Mouse (Mus musculus): Measurements from ENCODE around the gene Ufc1. TPM values are rescaled to one million over a fixed set of nuclear protein-coding genes. Genes with fewer than 3 reads are reported as not detected.

The Ufc1 gene
- polyA plus RNA-seq, 1 experiment from 2014 or later = 103 TPM

DNA sequence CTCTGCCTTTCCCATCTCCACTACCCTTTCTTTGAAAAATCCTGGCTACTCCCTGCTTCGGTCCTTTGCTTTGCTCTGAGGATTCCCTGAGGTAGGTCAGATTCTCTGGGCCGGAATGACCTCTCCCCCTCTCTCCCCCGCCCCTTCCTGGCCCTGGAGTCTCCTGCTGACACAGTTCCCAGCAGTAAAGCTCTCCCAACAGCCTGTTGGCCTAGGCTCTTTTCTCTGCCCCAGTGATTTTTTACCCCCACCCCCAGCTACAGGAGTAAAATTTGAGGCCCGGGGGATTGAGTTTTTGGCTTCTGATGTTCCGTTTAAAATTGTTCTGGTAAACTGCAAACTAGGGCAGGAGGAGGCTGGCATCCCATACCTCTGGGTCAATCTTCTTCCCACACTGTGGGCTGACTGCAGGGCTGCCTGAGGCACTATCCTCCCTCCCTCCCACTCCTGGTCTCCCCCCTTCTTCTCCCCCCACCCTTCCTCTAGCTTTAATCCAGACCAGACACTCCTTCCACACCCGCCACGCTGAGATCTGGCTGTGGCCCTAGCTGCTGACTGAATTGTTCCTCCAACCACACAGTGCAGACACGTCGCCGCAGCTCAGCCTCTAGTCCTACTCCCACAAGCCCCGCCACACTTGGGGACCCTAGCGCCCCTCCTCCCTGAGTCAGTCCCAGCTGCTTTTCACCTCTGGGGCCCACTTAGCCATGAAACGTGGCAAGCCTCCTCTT is 43.1 kb downstream of the Ufc1 start:
- WGBS = 20% methylated on average over 13 of the region's 13 CpGs
- Histone ChIP-seq H3K36me3 (ENCODE audit: control insufficient read depth, insufficient read depth, low read length) (no peaks in the 10 kb centered on the region), H3K27me3 (replicated peaks; ENCODE audit: control insufficient read depth, insufficient read depth, low read length) (no peaks in the 10 kb centered on the region; the same call in 1 of the 2 replicates), H3K4me2 (ENCODE audit: low read depth, low read length) (peak overlapping the region; percentile 49), H3K4me3 (ENCODE audit: low read length) (peak overlapping the region; percentile 40), H3K9me3 (ENCODE audit: control insufficient read depth, low read length) (no peaks in the 10 kb centered on the region), H3K4me1 (ENCODE audit: control insufficient read depth, insufficient read depth, low read length) (peaks cover 36% of the 10 kb centered on the region), H3K9ac (ENCODE audit: low read depth, low read length) (peak overlapping the region; percentile 46), H3K27ac (ENCODE audit: low read length) (peak overlapping the region; percentile 75)
- no peak for ATAC-seq

DNA sequence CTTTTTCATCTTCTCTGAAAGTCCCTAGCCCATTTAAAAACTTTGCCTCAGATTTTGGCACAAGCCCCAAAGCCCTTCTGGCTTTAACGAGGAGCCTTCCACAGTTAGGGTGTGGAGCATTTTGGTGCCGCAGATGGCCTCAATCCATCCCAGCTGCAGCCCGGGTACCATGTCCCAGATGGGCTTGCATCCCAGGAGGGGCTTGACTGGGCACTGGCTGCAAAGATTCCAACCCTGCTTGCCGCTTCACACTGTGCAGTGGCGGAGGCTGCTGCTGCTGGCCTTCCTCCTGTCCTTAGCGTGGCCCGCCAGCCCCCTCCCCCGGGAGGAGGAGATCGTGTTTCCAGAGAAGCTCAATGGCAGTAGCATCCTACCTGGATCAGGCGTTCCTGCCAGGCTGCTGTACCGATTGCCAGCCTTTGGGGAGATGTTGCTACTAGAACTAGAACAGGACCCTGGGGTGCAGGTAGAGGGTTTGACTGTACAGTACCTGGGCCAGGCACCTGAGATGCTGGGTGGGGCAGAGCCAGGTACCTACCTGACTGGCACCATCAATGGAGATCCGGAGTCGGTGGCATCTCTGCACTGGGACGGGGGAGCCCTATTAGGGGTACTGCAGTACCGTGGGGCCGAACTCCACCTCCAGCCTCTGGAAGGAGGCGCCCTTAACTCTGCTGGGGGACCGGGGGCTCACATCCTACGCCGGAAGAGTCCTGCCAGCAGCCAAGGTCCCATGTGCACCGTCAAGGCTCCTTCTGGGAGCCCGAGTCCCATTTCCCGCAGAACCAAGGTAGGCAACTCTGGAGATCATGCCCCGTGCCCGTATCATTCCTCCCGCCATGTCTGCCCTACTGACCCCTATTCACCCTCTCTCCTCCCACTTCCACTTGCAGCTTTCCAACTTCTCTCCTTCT is 43.9 kb downstream of the Ufc1 start, which contains the start of gene Ndufs2:
Gene Ndufs2 (minus strand): TSS at position 709 of the 914 bp plus-strand sequence.
- H3K4me3 ChIP-seq (ENCODE audit: low read length) = peak within 1 kb of the TSS; percentile 40
- WGBS = 29% methylated on average over 26 of the region's 26 CpGs
- H3K4me2 ChIP-seq (ENCODE audit: low read depth, low read length) = peak within 1 kb of the TSS; percentile 49
- H3K4me1 ChIP-seq (ENCODE audit: control insufficient read depth, insufficient read depth, low read length) = peaks cover 41% of the 10 kb centered on the region
- no peaks in the 10 kb centered on the region for H3K9me3 ChIP-seq (ENCODE audit: control insufficient read depth, low read length)
- H3K36me3 ChIP-seq (ENCODE audit: control insufficient read depth, insufficient read depth, low read length) = no peaks in the 10 kb centered on the region
- ATAC-seq = no peak
- peak within 1 kb of the TSS; percentile 75 for H3K27ac ChIP-seq (ENCODE audit: low read length)
- H3K9ac ChIP-seq (ENCODE audit: low read depth, low read length) = peak within 1 kb of the TSS; percentile 46
- H3K27me3 ChIP-seq (replicated peaks; ENCODE audit: control insufficient read depth, insufficient read depth, low read length) = no peaks in the 10 kb centered on the region; the same call in 1 of the 2 replicates

DNA sequence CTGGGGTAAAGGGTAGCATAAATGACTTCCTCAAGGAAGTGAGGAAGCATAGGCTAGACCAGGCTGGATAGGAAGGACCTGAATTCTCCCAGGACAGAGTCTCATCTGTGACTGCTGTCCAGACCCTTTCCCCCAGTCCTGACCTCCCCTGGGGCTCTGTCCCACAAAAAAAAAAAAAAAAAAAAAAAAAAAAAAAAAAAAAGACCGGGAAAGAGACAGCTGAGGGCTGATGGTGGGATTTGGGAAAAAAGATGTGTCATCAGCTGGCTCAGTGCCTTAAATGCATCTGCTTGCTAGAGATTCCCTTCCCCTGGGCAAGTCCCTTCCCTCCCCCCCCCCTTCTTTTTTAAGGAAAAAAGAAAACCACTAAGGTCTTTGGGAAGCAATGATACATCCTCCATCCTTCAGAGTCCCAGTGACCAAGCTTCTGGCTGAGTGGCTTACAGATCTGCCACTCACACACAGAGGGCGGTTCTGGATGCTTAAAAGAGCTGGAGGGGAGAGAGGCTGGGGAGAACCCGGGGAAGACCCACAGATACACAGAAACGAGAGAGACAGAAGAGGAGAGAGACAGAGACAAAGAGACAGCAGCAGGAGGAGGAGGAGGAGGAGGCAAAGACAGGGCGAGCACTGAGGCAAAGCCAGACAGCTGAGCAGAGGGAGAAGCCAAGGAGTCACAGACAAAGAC is 44.8 kb downstream of the Ufc1 start, which contains the start of gene Adamts4:
Gene Adamts4 (plus strand): TSS at position 509 of the 688 bp plus-strand sequence.
- H3K4me1 ChIP-seq (ENCODE audit: control insufficient read depth, insufficient read depth, low read length) = peaks cover 46% of the 10 kb centered on the region
- peak within 1 kb of the TSS; percentile 46 for H3K9ac ChIP-seq (ENCODE audit: low read depth, low read length)
- H3K36me3 ChIP-seq (ENCODE audit: control insufficient read depth, insufficient read depth, low read length) = no peaks in the 10 kb centered on the region
- H3K27me3 ChIP-seq (replicated peaks; ENCODE audit: control insufficient read depth, insufficient read depth, low read length) = no peaks in the 10 kb centered on the region; the same call in 1 of the 2 replicates
- H3K4me2 ChIP-seq (ENCODE audit: low read depth, low read length) = peak within 1 kb of the TSS; percentile 49
- peak within 1 kb of the TSS; percentile 40 for H3K4me3 ChIP-seq (ENCODE audit: low read length)
- ATAC-seq = no peak
- 12% methylated on average over 5 of the region's 5 CpGs for WGBS
- peak within 1 kb of the TSS; percentile 75 for H3K27ac ChIP-seq (ENCODE audit: low read length)
- no peaks in the 10 kb centered on the region for H3K9me3 ChIP-seq (ENCODE audit: control insufficient read depth, low read length)

DNA sequence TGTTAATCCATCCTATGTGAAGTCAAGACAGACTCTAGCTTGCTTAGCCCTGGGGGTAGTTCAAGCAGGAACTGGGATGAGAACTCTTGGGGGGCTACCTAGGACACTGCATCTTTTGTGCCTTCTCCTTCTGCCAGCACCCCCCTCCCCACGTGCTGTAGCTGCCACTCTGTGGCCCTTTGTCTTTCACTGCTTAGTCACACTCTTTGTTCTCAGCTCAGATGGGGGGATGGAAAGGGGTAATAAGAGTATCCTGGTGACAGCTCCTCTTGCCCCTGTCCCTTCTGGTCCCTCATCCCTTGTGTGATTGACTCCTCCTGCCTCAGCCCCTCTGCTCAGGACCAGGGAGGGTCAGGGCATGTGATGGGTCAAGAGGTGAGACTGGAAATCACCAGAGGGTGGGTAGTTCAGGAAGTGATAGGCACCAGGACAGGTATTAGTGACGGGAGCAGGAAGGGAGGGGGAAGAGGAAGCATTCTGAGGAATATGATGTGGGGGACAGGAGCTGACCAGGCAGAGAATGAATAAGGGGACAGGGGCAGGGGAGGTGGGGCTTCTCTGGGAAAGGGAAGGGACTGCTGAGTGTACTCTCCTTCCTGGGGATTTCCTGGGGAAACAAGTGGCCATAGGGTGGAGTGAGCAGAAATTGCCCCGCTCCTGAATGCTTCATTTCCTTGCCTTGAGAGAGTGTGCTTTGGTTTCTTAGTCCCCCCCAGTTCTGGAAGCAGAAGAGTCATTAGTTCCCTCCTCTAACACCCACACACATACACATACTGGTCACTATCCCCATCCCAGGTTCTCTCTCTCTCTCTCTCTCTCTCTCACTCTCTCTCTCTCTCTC is 46.2 kb downstream of the Ufc1 start:
- Histone ChIP-seq H3K4me1 (ENCODE audit: control insufficient read depth, insufficient read depth, low read length) (peaks cover 46% of the 10 kb centered on the region), H3K4me3 (ENCODE audit: low read length) (no peak overlapping the region), H3K36me3 (ENCODE audit: control insufficient read depth, insufficient read depth, low read length) (0 out of 2 replicates have a peak, but pooled peaks cover under 1% of the 10 kb centered on the region), H3K9ac (ENCODE audit: low read depth, low read length) (no peak overlapping the region), H3K9me3 (ENCODE audit: control insufficient read depth, low read length) (no peaks in the 10 kb centered on the region), H3K27ac (ENCODE audit: low read length) (peak overlapping the region; percentile 85), H3K27me3 (replicated peaks; ENCODE audit: control insufficient read depth, insufficient read depth, low read length) (no peaks in the 10 kb centered on the region; the same call in 1 of the 2 replicates), H3K4me2 (ENCODE audit: low read depth, low read length) (0 out of 2 replicates have a peak overlapping the region, but pooled peaks have one; percentile 64)
- ATAC-seq = no peak
- 52% methylated on average over 3 of the region's 3 CpGs for WGBS

DNA sequence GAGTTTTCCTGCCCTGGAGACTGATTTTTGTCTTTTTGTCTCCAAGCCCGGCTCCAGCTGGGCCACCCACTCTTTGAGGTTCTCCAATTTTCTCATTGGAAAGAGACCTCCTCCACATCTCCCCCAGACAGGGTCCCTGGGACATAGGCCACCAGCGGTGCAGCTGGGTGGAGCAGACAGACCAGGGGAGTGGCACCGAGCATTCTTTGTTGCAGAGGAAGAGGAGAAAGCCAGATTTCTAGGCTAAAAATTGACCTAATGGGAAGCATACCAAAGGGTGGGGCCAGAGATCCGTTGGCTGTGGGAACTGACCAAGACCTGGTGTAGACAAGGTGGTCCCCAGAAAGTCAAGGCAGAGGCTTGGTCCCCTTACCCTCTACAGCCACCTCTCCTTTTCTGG is 46.9 kb downstream of the Ufc1 start:
- Histone ChIP-seq H3K27me3 (replicated peaks; ENCODE audit: control insufficient read depth, insufficient read depth, low read length) (no peaks in the 10 kb centered on the region; the same call in 1 of the 2 replicates), H3K9ac (ENCODE audit: low read depth, low read length) (peak overlapping the region; percentile 63), H3K4me1 (ENCODE audit: control insufficient read depth, insufficient read depth, low read length) (peaks cover 46% of the 10 kb centered on the region), H3K4me2 (ENCODE audit: low read depth, low read length) (peak overlapping the region; percentile 64), H3K36me3 (ENCODE audit: control insufficient read depth, insufficient read depth, low read length) (0 out of 2 replicates have a peak, but pooled peaks cover 5% of the 10 kb centered on the region), H3K9me3 (ENCODE audit: control insufficient read depth, low read length) (no peaks in the 10 kb centered on the region), H3K27ac (ENCODE audit: low read length) (peak overlapping the region; percentile 85), H3K4me3 (ENCODE audit: low read length) (peak overlapping the region; percentile 83)
- 33% methylated on average over 4 of the region's 4 CpGs for WGBS
- no peak for ATAC-seq

DNA sequence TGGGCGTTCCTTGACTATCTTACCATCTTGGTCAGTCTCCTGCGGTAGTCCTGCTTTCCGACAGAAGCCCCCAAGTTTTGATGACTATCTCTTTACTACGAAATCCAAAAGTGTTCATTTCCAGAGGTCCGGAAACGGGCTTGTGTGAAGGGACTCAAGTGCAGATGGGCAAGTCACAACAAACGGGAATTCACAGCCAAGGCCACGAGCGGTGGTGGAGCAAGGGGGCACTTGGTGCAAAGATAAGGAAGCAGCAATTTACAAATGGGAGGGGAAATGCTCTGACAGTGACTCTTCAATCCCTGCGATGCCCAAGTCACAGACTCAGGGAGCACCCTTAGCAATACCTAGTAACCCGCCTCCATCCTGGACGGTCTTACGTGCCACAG is 47.4 kb downstream of the Ufc1 start:
- H3K36me3 ChIP-seq (ENCODE audit: control insufficient read depth, insufficient read depth, low read length) = 0 out of 2 replicates have a peak, but pooled peaks cover 5% of the 10 kb centered on the region
- H3K27me3 ChIP-seq (replicated peaks; ENCODE audit: control insufficient read depth, insufficient read depth, low read length) = no peaks in the 10 kb centered on the region; the same call in 1 of the 2 replicates
- 13% methylated on average over 13 of the region's 13 CpGs for WGBS
- H3K4me3 ChIP-seq (ENCODE audit: low read length) = peak overlapping the region; percentile 83
- H3K4me1 ChIP-seq (ENCODE audit: control insufficient read depth, insufficient read depth, low read length) = peaks cover 42% of the 10 kb centered on the region
- H3K9me3 ChIP-seq (ENCODE audit: control insufficient read depth, low read length) = no peaks in the 10 kb centered on the region
- peak; percentile 18 for ATAC-seq
- peak overlapping the region; percentile 63 for H3K9ac ChIP-seq (ENCODE audit: low read depth, low read length)
- peak overlapping the region; percentile 64 for H3K4me2 ChIP-seq (ENCODE audit: low read depth, low read length)
- peak overlapping the region; percentile 85 for H3K27ac ChIP-seq (ENCODE audit: low read length)

DNA sequence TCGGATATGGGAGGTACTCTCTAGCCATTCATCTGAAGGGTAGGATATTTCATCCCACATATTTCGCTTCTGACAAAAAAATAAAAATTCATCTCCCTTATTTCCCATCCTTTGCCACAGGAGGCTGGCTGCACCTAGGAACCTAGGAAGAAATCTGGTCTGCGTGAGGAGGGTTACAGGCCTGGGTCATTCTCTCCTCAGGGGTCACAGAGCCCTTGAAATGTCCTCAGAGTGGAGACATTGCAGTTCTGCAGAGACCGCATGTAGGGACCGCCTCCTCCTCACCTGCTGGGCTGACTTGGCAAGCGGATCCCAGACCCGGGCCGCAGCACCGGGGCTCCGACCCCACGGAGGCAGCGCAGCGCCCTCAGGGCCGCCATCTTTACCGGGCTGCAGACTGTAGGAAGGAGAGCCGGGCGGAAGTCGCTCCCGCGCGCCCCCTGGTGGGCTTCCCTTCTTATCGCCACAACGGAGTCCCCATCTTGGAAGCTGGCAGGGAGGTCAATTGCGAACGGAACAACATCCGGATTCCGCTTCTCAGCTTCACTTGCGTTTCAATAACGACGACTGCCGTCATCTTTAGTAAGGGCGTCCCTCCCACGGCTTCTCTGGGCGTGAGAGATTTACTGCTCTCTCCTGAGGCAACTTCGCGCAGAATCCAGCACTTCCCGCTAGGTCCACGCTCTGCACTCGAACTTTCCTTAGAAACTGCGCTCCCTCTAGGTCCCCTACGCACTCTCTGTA is 47.9 kb downstream of the Ufc1 start:
- no peaks in the 10 kb centered on the region for H3K27me3 ChIP-seq (replicated peaks; ENCODE audit: control insufficient read depth, insufficient read depth, low read length)
- H3K36me3 ChIP-seq (ENCODE audit: control insufficient read depth, insufficient read depth, low read length) = 0 out of 2 replicates have a peak, but pooled peaks cover 5% of the 10 kb centered on the region
- H3K4me2 ChIP-seq (ENCODE audit: low read depth, low read length) = peak overlapping the region; percentile 73
- peak overlapping the region; percentile 83 for H3K4me3 ChIP-seq (ENCODE audit: low read length)
- ATAC-seq = peak; percentile 92
- peak overlapping the region; percentile 92 for H3K9ac ChIP-seq (ENCODE audit: low read depth, low read length)
- H3K4me1 ChIP-seq (ENCODE audit: control insufficient read depth, insufficient read depth, low read length) = peaks cover 36% of the 10 kb centered on the region
- under 1% methylated on average over 41 of the region's 41 CpGs for WGBS
- H3K27ac ChIP-seq (ENCODE audit: low read length) = peak overlapping the region; percentile 85
- no peaks in the 10 kb centered on the region for H3K9me3 ChIP-seq (ENCODE audit: control insufficient read depth, low read length)

DNA sequence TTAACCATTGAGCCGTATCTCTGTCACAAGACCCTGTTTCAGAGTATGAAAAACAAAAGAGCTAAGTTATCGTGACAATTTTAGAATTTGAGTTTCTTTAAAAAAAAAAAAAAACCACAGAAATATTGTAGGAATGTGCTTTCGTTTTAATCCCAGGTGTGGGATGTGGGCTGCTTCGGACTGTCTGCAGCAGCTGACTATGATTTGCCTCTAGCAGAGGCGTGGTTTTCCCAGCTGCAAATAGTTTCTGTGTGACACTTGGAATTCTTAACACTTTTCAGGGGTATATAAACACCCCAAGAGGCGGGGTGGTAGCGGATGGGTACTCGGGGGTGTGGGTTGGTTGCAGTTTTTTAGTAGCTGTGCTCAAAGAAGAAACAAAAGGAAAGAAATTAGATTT is 49.5 kb downstream of the Ufc1 start:
- Histone ChIP-seq H3K9me3 (ENCODE audit: control insufficient read depth, low read length) (no peaks in the 10 kb centered on the region), H3K36me3 (ENCODE audit: control insufficient read depth, insufficient read depth, low read length) (peaks cover 10% of the 10 kb centered on the region; the same call in 1 of the 2 replicates), H3K27me3 (replicated peaks; ENCODE audit: control insufficient read depth, insufficient read depth, low read length) (no peaks in the 10 kb centered on the region), H3K4me2 (ENCODE audit: low read depth, low read length) (no peak overlapping the region), H3K4me3 (ENCODE audit: low read length) (no peak overlapping the region), H3K9ac (ENCODE audit: low read depth, low read length) (no peak overlapping the region), H3K4me1 (ENCODE audit: control insufficient read depth, insufficient read depth, low read length) (peaks cover 30% of the 10 kb centered on the region), H3K27ac (ENCODE audit: low read length) (no peak overlapping the region)
- no peak for ATAC-seq
- WGBS = 83% methylated on average over 8 of the region's 8 CpGs

Measured in intestine, embryonic 16.5 days (tissue).